Mouse (Mus musculus) liver, embryonic 12.5 days (tissue): ENCODE measurements at regions not wholly inside any gene's neighbourhood (a gene's known extent, or its start where the extent isn't known, plus 50 kb on each side); places are given as distances from the start of the nearest gene placed in this dataset.
A peak's percentile ranks its signal among the peaks of the same experiment; 100 is the strongest.

Source experiments
- ATAC-seq: fragments of 200-750 bp; cut with Nextera tagmentation; 2 replicates; pipeline ENCODE4 v1.8.0; 2017; ENCODE audit warnings: moderate number of reproducible peaks, mild to moderate bottlenecking, moderate library complexity
- H3K27ac ChIP-seq: fragments of 300-500 bp; sonication (generic); 2 replicates; pipeline ENCODE4 v1.5.1; 2016; ENCODE audit warnings: mild to moderate bottlenecking
- H3K27me3 ChIP-seq: fragments of 300-500 bp; sonication (generic); replicated peaks from 2 replicates; pipeline ENCODE4 v1.6.1; 2016; ENCODE audit warnings: mild to moderate bottlenecking, moderate library complexity
- H3K36me3 ChIP-seq: fragments of 300-500 bp; sonication (generic); 2 replicates; pipeline ENCODE4 v1.6.1; 2016; ENCODE audit warnings: mild to moderate bottlenecking, moderate library complexity
- H3K4me1 ChIP-seq: fragments of 300-500 bp; sonication (generic); 2 replicates; pipeline ENCODE4 v1.6.1; 2016
- H3K4me2 ChIP-seq: fragments of 300-500 bp; sonication (generic); 2 replicates; pipeline ENCODE4 v1.6.1; 2016; ENCODE audit warnings: mild to moderate bottlenecking, moderate library complexity
- H3K4me3 ChIP-seq: fragments of 300-500 bp; sonication (generic); 2 replicates; pipeline ENCODE4 v1.5.1; 2016; ENCODE audit warnings: mild to moderate bottlenecking, moderate library complexity
- H3K9ac ChIP-seq: fragments of 300-500 bp; sonication (generic); 2 replicates; pipeline ENCODE4 v1.6.1; 2016; ENCODE audit warnings: mild to moderate bottlenecking, moderate library complexity
- H3K9me3 ChIP-seq: fragments of 300-500 bp; sonication (generic); replicated peaks from 2 replicates; pipeline ENCODE4 v1.6.1; 2016; ENCODE audit warnings: mild to moderate bottlenecking, moderate library complexity
- WGBS: fragments of 180-500 bp; shearing (Covaris S2); methylation state at CpG from one replicate; pipeline ENCODE4 v1.1.7; 2016; ENCODE audit not compliant: insufficient replicate concordance; 5-methylcytosine and 5-hydroxymethylcytosine counted together

DNA sequence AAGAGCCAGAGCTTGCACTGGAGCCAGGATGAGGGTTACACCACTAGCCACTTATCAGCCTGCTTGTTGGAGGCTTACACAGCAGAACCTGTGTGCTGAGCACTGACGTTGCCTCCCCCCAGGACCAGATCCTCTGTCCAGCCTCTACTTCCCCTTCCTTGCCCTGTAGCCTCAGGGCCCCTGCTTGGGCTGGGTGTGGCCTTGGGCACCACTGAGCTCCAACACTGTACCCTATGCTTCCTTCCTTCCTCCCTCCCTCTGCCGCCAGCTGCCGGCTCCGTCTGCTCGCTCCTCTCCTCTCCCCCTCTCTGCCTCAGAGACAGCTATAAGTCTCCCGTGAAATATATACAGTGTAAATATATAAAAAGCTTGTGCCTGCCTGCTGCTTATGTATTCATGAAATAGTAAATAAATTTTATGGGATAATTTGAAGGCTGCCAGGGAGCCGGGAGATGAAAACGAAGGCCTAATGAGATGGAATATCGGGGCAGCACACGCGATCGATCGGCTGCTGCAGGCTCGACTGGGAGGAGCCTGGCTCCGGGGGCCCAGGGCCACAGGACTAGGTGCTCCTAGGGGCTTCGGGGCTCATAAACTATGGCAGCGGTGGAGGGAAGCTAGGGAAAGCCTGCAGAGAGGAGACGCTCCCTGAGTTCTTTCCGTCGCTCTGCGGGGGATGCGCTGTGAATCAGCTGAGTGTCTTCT is 135.6 kb downstream of the Rbm19 start:
- no peaks in the 10 kb centered on the region for H3K36me3 ChIP-seq
- 0 out of 2 replicates have a peak, but pooled peaks cover 6% of the 10 kb centered on the region for H3K4me1 ChIP-seq
- H3K4me3 ChIP-seq = peak overlapping the region; percentile 11; the same call in 1 of the 2 replicates
- peak; percentile 30; the same call in 1 of the 2 replicates for ATAC-seq
- H3K4me2 ChIP-seq = peak overlapping the region; percentile 43
- no peak overlapping the region for H3K9ac ChIP-seq
- H3K27ac ChIP-seq = no peak overlapping the region
- H3K9me3 ChIP-seq = no peaks in the 10 kb centered on the region
- peaks cover 85% of the 10 kb centered on the region for H3K27me3 ChIP-seq
- WGBS = 15% methylated on average over 22 of the region's 22 CpGs

DNA sequence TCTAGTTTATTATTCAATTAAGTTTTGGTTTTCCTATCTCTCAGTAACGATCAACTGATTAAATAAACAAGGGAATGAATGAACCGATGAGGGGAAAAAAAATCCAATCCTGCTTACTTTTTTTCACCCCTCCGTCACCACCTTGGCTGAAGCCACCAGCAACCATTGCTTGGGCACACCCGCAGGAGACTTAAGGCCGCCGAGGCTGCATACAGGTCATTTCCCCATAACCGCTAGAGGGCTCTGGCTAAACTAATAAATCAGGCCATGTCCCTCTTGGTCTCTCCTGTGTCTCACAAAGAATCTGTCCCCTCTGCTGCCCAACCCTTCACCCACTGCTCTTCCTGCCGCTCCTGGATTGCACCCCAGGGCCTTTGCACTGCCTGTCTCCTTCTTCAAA is 136.3 kb downstream of the Rbm19 start:
- Histone ChIP-seq H3K27me3 (peaks cover 78% of the 10 kb centered on the region), H3K9me3 (no peaks in the 10 kb centered on the region), H3K4me3 (no peak overlapping the region), H3K4me2 (peak overlapping the region; percentile 43; the same call in 1 of the 2 replicates), H3K4me1 (0 out of 2 replicates have a peak, but pooled peaks cover 6% of the 10 kb centered on the region), H3K36me3 (no peaks in the 10 kb centered on the region), H3K9ac (no peak overlapping the region), H3K27ac (no peak overlapping the region)
- ATAC-seq = no peak
- WGBS = 6% methylated on average over 8 of the region's 8 CpGs

DNA sequence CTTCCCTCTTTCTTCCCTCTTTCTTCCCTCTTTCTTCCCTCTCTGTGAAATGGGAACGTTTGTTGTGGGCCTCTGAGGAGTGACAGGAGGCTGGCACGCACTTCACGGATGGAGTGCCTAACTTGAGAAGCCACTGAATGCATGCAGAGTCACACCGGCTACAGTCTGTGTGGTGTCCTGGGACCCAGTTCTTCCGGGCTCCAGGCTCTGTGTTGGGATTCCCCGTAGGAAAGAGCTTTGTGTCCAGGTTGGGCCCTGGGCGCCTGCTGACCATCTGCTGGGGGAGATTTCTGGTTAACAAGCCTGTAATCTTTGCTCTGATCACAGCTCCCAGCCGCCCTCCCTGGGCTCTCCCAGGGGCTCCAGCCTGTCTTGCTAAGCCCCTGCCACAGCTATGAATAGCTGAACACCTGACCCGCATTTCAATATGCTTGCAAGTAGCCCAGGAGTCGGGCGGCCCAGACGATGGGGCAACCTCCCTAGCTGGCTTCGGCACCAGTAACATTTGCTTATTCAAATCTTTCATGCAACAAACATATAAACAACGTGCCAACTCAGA is 146.5 kb downstream of the Rbm19 start:
- Histone ChIP-seq H3K9me3 (no peaks in the 10 kb centered on the region), H3K9ac (no peak overlapping the region), H3K4me3 (no peak overlapping the region), H3K27me3 (peaks cover 61% of the 10 kb centered on the region), H3K4me2 (no peak overlapping the region), H3K36me3 (no peaks in the 10 kb centered on the region), H3K4me1 (no peaks in the 10 kb centered on the region), H3K27ac (no peak overlapping the region)
- 41% methylated on average over 14 of the region's 14 CpGs for WGBS
- ATAC-seq = no peak

DNA sequence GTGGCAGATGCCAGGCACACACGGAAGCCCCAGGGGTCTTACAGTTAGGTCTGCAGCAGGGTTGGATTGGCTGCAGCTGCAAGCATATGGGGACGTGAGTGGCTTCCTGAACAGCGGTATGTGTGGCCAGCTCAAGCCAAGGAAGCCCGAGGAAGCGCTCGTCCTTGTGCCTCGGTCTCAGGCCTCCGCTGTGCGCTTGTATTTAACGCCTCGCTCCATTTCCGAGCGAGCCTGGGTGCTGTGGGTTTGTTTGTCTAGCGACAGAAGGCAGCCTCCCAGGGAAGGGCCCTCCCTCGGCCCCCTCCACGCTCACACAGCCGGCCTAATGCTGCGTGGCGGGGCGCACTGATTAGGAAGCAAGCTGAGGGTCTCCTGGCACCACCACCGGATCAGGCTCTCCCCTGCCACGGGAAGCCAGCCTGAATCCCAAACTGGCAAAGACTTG is 153.2 kb downstream of the Rbm19 start:
- Histone ChIP-seq H3K27me3 (peaks cover 71% of the 10 kb centered on the region), H3K9ac (no peak overlapping the region), H3K4me1 (no peaks in the 10 kb centered on the region), H3K36me3 (no peaks in the 10 kb centered on the region), H3K27ac (no peak overlapping the region), H3K4me2 (peak overlapping the region; percentile 32), H3K4me3 (no peak overlapping the region), H3K9me3 (no peaks in the 10 kb centered on the region)
- WGBS = 7% methylated on average over 22 of the region's 22 CpGs
- no peak for ATAC-seq

DNA sequence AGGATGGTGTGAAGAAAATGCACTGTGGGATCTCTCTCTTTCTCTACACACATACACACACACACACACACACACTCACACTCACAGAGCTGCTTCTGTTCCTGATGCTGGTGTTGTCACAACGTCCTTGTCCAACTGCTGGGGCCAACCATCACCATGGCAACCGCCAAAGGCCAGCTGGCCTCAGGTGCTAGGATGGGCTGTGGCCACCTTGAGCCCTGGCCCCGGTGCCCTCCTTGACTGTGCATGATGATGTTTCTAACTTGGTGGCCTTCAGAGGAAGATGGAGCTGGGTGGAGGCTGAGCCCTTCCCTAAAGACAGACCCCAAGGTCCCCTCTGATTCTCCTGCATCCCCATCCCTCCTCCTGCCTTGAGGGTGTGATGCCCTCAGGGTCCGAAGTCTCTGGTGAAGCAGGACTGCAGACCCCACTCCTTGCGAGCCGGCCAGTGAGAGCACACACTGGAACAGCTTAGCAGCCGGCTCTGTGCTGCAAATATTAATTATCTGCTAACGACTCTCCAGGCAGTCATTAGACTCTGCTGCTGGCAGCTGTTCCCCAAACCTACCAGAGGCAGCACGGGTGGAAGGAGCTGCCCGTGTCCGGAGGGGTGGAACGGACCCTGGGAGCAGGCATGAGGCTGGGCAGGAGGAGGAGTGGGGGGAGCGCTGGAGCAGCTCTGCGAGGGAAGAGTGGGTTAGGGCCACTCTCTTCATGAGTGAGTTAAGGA is 154.8 kb downstream of the Rbm19 start:
- Histone ChIP-seq H3K27ac (no peak overlapping the region), H3K4me3 (no peak overlapping the region), H3K36me3 (no peaks in the 10 kb centered on the region), H3K27me3 (peaks cover 72% of the 10 kb centered on the region), H3K4me1 (no peaks in the 10 kb centered on the region), H3K9ac (no peak overlapping the region), H3K9me3 (no peaks in the 10 kb centered on the region), H3K4me2 (no peak overlapping the region)
- 48% methylated on average over 14 of the region's 14 CpGs for WGBS
- ATAC-seq = no peak

DNA sequence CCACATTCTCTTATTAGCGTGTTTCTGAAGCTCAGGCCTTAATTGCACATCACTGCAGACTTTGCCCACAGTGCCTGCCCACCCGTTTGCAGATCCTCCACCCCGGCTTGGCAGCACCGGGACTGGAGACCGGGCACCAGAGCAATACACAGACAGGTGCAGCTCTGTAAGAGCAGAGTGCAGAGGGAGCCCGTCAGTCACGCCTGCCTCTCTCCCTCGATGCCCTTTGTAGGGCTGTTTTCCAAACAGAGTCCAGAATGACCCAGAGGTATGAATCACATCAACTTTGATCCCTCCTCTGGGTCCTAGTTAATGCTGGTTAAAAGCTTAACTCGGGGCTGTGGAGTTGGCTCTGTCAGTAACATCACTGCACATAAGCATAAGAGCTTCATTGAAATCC is 155.3 kb upstream of the Lhx5 start:
- Histone ChIP-seq H3K9ac (no peak overlapping the region), H3K9me3 (no peaks in the 10 kb centered on the region), H3K4me1 (peaks cover 9% of the 10 kb centered on the region; the same call in 1 of the 2 replicates), H3K4me3 (no peak overlapping the region), H3K36me3 (no peaks in the 10 kb centered on the region), H3K4me2 (no peak overlapping the region), H3K27ac (no peak overlapping the region), H3K27me3 (peaks cover 77% of the 10 kb centered on the region)
- no peak for ATAC-seq
- WGBS = 66% methylated on average over 9 of the region's 9 CpGs

DNA sequence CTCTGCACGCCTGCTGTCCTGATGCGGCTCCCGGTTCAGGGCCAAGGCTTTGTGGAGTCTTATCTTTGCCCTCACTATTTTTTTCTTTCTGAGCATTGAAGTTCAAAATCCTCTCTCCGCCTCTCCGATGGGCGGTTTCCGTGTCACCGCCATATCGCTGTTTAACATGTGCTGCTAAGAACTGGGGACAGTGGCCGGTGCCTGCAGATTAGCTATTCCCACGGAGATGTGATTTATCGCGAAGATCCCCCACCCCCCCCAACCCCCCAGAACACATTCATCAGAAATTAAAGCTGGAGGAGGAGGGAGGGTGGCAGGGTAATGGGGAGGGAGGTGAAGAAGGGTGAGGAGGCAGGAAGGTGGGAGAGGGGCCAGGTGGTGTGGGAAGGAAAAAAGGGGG is 151.2 kb upstream of the Lhx5 start:
- Histone ChIP-seq H3K9ac (no peak overlapping the region), H3K9me3 (no peaks in the 10 kb centered on the region), H3K27ac (no peak overlapping the region), H3K4me3 (no peak overlapping the region), H3K4me1 (peaks cover 9% of the 10 kb centered on the region; the same call in 1 of the 2 replicates), H3K27me3 (peaks cover 95% of the 10 kb centered on the region), H3K36me3 (no peaks in the 10 kb centered on the region), H3K4me2 (no peak overlapping the region)
- WGBS = 2% methylated on average over 13 of the region's 13 CpGs
- ATAC-seq = no peak

DNA sequence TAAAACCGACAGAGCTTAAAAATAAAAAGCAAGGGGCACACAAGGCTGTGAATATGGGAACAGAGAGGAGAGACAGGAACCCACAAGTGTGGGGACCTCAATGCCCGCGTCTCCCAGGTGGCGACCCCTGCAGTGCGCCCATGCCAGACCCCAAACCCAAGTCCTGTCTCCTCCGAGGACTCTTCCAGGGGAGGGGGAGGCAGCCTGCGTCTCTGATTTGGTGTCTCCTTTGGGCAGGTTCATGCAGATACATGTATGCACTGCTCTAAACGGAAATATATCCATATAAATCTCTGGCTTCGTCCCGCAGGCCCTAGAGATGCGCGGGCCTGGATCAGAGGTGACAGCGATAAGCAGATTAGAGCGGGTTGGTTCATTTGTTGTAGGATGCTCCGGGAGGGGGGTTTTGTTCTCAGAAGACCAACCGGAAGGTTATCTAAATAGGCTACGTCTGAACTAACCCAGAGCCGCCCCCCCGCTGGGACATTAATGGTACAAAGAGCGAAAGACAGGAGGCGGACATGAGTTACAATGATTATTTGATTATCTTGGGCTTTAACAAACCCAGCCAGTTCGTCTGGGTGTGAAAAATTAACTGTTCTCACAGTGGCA is 150.4 kb upstream of the Lhx5 start:
- peaks cover 9% of the 10 kb centered on the region; the same call in 1 of the 2 replicates for H3K4me1 ChIP-seq
- H3K9me3 ChIP-seq = no peaks in the 10 kb centered on the region
- no peak overlapping the region for H3K9ac ChIP-seq
- WGBS = 3% methylated on average over 22 of the region's 22 CpGs
- H3K27ac ChIP-seq = no peak overlapping the region
- no peak for ATAC-seq
- no peak overlapping the region for H3K4me2 ChIP-seq
- peaks cover 98% of the 10 kb centered on the region for H3K27me3 ChIP-seq
- H3K4me3 ChIP-seq = no peak overlapping the region
- no peaks in the 10 kb centered on the region for H3K36me3 ChIP-seq

DNA sequence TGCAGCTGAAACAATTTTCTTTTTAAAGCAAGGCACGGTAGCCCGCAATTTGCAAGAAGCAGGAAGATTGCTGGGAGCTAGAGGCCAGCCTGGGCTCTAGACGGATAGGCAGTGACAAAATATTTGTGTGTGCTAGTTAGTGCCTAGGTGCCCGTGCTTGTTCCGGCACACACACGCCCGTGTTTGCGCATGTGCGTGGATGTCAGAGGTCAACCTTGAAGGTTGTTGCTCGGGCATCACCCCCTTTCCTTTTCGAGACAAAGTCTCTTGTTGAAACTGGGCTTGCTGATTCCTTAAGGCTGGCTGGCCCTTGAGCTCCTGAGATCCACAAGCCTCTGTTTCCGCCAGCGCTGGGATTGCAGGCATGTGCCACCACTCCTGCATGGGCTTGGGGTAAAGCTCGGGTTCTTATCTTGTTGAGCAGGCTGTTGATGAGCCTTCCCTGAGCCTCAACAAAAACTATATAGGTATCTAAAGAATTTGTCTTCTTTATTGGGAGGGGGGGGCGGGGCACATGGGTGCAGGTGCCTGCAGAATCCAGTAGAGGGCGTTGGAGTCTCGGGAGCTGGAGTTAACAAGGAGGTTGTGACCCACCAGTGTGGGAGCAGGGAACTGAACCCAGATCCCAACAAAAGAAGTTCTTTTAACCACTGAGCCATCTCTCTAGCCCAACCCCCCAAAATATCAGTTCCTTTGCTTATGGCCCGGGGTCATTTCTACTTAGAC is 149.5 kb upstream of the Lhx5 start:
- no peak overlapping the region for H3K9ac ChIP-seq
- WGBS = 22% methylated on average over 18 of the region's 18 CpGs
- H3K4me3 ChIP-seq = no peak overlapping the region
- peaks cover 100% of the 10 kb centered on the region for H3K27me3 ChIP-seq
- ATAC-seq = no peak
- no peaks in the 10 kb centered on the region for H3K36me3 ChIP-seq
- H3K9me3 ChIP-seq = no peaks in the 10 kb centered on the region
- H3K4me2 ChIP-seq = no peak overlapping the region
- no peak overlapping the region for H3K27ac ChIP-seq
- H3K4me1 ChIP-seq = peaks cover 9% of the 10 kb centered on the region; the same call in 1 of the 2 replicates

DNA sequence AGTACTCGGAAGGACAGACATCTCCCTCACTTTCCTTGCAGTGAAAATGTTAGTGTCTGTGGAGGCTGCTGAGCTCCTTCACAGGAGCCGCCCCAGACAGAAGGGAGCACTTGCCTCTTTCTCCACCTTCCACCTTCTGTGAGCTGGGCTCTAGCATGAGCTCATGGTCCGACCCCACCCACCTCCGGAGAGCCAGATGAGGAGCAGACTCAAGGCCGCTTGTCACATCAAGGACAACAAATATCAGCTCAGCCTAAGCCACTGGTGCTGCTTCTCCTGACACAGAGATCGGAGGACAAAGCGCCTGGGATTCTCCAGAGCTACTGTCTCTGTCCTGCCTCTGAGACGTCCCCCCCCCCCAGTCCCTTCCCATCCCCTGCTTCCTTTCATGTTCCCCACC is 146.9 kb upstream of the Lhx5 start:
- Histone ChIP-seq H3K9ac (no peak overlapping the region), H3K27me3 (peaks cover 98% of the 10 kb centered on the region), H3K4me3 (no peak overlapping the region), H3K27ac (no peak overlapping the region), H3K4me1 (peaks cover 9% of the 10 kb centered on the region; the same call in 1 of the 2 replicates), H3K9me3 (no peaks in the 10 kb centered on the region), H3K4me2 (no peak overlapping the region), H3K36me3 (no peaks in the 10 kb centered on the region)
- ATAC-seq = no peak
- WGBS = 14% methylated on average over 8 of the region's 8 CpGs

DNA sequence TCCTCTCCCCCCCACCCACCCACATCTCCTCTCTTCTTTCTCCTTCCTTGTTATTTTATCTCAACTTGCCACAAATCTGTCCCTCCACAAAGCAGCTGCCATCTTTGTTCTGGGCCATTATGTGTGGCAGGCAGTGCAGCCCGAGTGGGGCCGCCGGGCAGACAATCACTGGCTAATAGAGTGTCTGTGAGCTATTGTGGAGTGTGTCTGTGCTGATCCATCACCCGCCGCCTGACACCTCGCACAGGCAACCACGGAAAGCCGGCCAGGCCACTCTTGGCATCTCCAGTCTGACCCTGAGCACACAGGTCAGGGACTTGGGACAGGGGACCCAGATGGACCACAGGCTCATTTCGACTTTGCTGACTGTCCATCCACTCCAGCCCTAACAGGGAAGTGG is 146.5 kb upstream of the Lhx5 start:
- Histone ChIP-seq H3K36me3 (no peaks in the 10 kb centered on the region), H3K9me3 (no peaks in the 10 kb centered on the region), H3K4me3 (no peak overlapping the region), H3K4me1 (peaks cover 7% of the 10 kb centered on the region; the same call in 1 of the 2 replicates), H3K9ac (no peak overlapping the region), H3K4me2 (no peak overlapping the region), H3K27me3 (peaks cover 97% of the 10 kb centered on the region), H3K27ac (no peak overlapping the region)
- ATAC-seq = no peak
- WGBS = 26% methylated on average over 9 of the region's 9 CpGs
